Comparison of ENCODE assay signal across 8 mouse cellular contexts in the genomic region with DNA sequence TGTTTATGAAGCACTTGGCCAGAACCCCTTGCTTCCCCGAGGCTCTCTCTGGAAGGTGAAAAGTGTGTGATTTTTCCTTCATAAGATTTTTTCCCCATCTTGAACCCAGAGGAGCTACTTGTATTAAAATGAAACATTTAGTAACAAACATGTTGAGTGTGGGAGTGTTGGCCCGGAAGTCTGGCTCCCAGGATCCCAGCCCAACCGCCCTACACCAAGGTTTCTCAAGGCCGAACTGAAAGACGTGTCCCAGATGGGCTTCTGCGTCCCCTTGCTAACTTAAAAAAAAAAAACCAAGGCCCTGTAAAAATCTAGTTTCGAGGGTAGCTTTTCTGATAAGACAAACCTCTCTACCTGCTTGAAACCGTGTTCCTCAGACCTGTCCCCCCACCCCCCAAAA. TPM values are rescaled to one million over a fixed set of nuclear protein-coding genes. Genes with fewer than 3 reads are reported as not detected.
DNase-seq lines count a peak whose midpoint lies in the region; ATAC-seq and TF ChIP-seq lines count a peak whose summit lies in the region.

No protein-coding gene starts in this region.

- H3K9me3 ChIP-seq in liver, embryonic 14.5 days (ENCODE audit: control insufficient read depth, low read length), result no peaks in the 10 kb centered on the region
- H3K9me3 ChIP-seq in stomach, embryonic 15.5 days, result no peaks in the 10 kb centered on the region

- ATAC-seq in liver, embryonic 14.5 days (ENCODE audit: insufficient read depth), result no peak
- ATAC-seq in stomach, embryonic 15.5 days (ENCODE audit: insufficient read depth, low FRiP score, low read depth), result no peak

- H3K27ac ChIP-seq in left cerebral cortex, adult 2 months, result peak overlapping the region; percentile 86
- H3K27ac ChIP-seq in liver, embryonic 14.5 days, result no peak overlapping the region
- peak overlapping the region; percentile 73 for H3K27ac ChIP-seq in stomach, embryonic 15.5 days

- no peaks in the 10 kb centered on the region for H3K27me3 ChIP-seq in liver, embryonic 14.5 days (ENCODE audit: control insufficient read depth, insufficient read depth, low read length)
- no peaks in the 10 kb centered on the region for H3K27me3 ChIP-seq in stomach, embryonic 15.5 days (replicated peaks)

- no peak for TF ChIP-seq EP300 in liver, embryonic 14.5 days (IDR thresholded peaks at IDR 0.05; ENCODE audit: low read depth)

- no peaks in the 10 kb centered on the region for H3K36me3 ChIP-seq in liver, embryonic 14.5 days (replicated peaks; ENCODE audit: control insufficient read depth, insufficient read depth, low read depth)
- H3K36me3 ChIP-seq in stomach, embryonic 15.5 days, result no peaks in the 10 kb centered on the region

- WGBS in liver, embryonic 14.5 days (ENCODE audit: insufficient replicate concordance), result 61% methylated on average over 8 of the region's 8 CpGs
- 38% methylated on average over 8 of the region's 8 CpGs for WGBS in stomach, embryonic 15.5 days

- H3K4me3 ChIP-seq in left cerebral cortex, adult 2 months, result peak overlapping the region; percentile 63
- no peak overlapping the region for H3K4me3 ChIP-seq in liver, embryonic 14.5 days (ENCODE audit: insufficient read depth in 1 of 2, low read depth in 2 of 2, low read length in 2 of 2)
- peak overlapping the region; percentile 68; the same call in 1 of the 2 replicates for H3K4me3 ChIP-seq in stomach, embryonic 15.5 days (replicated peaks)

- intact Hi-C loops in left cerebral cortex, adult 2 months (cut with DNase I), result loop anchor here (2.0 to 5.0 kb wide), 2 partner anchors 37 to 61 kb away; no protein-coding TSS in a partner anchor
- intact Hi-C loops in heart, postnatal 10 days (cut with DNase I), result loop anchor here (2.0 to 5.0 kb wide), 3 partner anchors 31 to 121 kb away; partner anchors contain the start of gene Brat1

- H3K4me1 ChIP-seq in liver, embryonic 14.5 days (replicated peaks; ENCODE audit: control insufficient read depth in 2 of 2, insufficient read depth in 2 of 2, low read length in 1 of 2), result peaks cover 32 to 44% of the 10 kb centered on the region in 2 experiments
- peaks cover 25% of the 10 kb centered on the region for H3K4me1 ChIP-seq in stomach, embryonic 15.5 days

- no peak overlapping the region for H3K9ac ChIP-seq in liver, embryonic 14.5 days (replicated peaks)
- H3K9ac ChIP-seq in stomach, embryonic 15.5 days, result no peak overlapping the region

- peak overlapping the region; percentile 100 for H3K4me2 ChIP-seq in liver, embryonic 14.5 days (ENCODE audit: low read depth)
- H3K4me2 ChIP-seq in stomach, embryonic 15.5 days, result peak overlapping the region; percentile 91

- DNase-seq in left cerebral cortex, adult 2 months (ENCODE audit: extremely low spot score in 1 of 2, low spot score in 2 of 2), result no peak
- DNase-seq in left cerebral cortex, adult 18-20 months (ENCODE audit: low spot score in 2 of 2), result no peak
- peak; percentile 63 to 64 for DNase-seq in heart, postnatal 10 days
- DNase-seq in liver, embryonic 14.5 days (ENCODE audit: low read depth in 3 of 3, low spot score in 3 of 3), result no peak
- no peak for DNase-seq in frontal cortex, postnatal 10 days (ENCODE audit: low spot score in 2 of 2)
- no peak for DNase-seq in adipocyte (ENCODE audit: low spot score)
- DNase-seq in cerebellum, adult 18-20 months, result no peak

- TF ChIP-seq CTCF in left cerebral cortex, adult 2 months (IDR thresholded peaks at IDR 0.05), result no peak
- TF ChIP-seq CTCF in liver, embryonic 14.5 days (IDR thresholded peaks at IDR 0.05; ENCODE audit: low read depth), result no peak

RNA-seq across cellular contexts. Expression of gene Gna12, which starts 2.3 kb away (rescaled TPM):
- total RNA-seq in left cerebral cortex, adult 2 months (2021), result 10 to 100 TPM; 62.2 to 67.6 TPM
- 10 to 100 TPM; 61.3 to 71.0 TPM for total RNA-seq in left cerebral cortex, adult 18-20 months (2021)
- total RNA-seq in heart, postnatal 10 days (2021), result 10 to 100 TPM; 87.4 to 89.9 TPM
- 14.2 and 17.0 TPM in 2 replicates for polyA plus RNA-seq in liver, embryonic 14.5 days (2012; rRNA removed)
- 5.4 and 9.6 TPM in 2 replicates for polyA plus RNA-seq in liver, embryonic 14.5 days (2014; fragmentation: Nextera tagmentation; extraction: Ambion mirVana)
- 49.5 and 50.1 TPM in 2 replicates for polyA plus RNA-seq in stomach, embryonic 15.5 days (2015; fragmentation: Nextera tagmentation; extraction: Ambion mirVana)

Comparison
In these comparisons a context has a peak if more than half of its experiments do, and no peak if none do; other contexts are left out.
1. DNase-seq: peak in heart, postnatal 10 days (2 of 2); none in left cerebral cortex, adult 2 months (0 of 2), left cerebral cortex, adult 18-20 months (0 of 2), liver, embryonic 14.5 days (0 of 3), frontal cortex, postnatal 10 days (0 of 2), adipocyte (single experiment) and cerebellum, adult 18-20 months (0 of 2).
2. H3K4me3 ChIP-seq: peak in left cerebral cortex, adult 2 months (single experiment) and stomach, embryonic 15.5 days (single experiment); none in liver, embryonic 14.5 days (0 of 2).